Mouse (Mus musculus) small intestine, adult 2 months (tissue): Measurements from ENCODE around the gene Fhl5. TPM values are rescaled to one million over a fixed set of nuclear protein-coding genes. Genes with fewer than 3 reads are reported as not detected.
"Not testable (repeated sequence)": the region's sequence is repeated elsewhere in the genome, so short reads cannot be mapped to it uniquely, and the experiment has no call there.

ENCODE experiments used
- H3K27ac ChIP-seq: fragments of 200-500 bp; 2 replicates; pipeline ENCODE4 v1.5.1; 2012; ENCODE audit warnings: low read depth, low read length, control low read depth, inconsistent platforms; ENCODE audit not compliant: insufficient read depth
- H3K27me3 ChIP-seq: fragments of 200-500 bp; 2 replicates; pipeline ENCODE4 v1.6.1; 2012; ENCODE audit warnings: mild to moderate bottlenecking, moderate library complexity, low read length, inconsistent platforms; ENCODE audit not compliant: control insufficient read depth, insufficient read depth
- H3K36me3 ChIP-seq: fragments of 200-500 bp; 2 replicates; pipeline ENCODE4 v1.6.1; 2012; ENCODE audit warnings: mild to moderate bottlenecking, low read length, control low read depth, inconsistent platforms; ENCODE audit not compliant: control insufficient read depth, insufficient read depth
- H3K4me1 ChIP-seq: fragments of 200-500 bp; 2 replicates; pipeline ENCODE4 v1.6.1; 2012; ENCODE audit warnings: low read length, inconsistent platforms, mixed read lengths; ENCODE audit not compliant: control insufficient read depth, insufficient read depth, insufficient read length
- H3K4me3 ChIP-seq: fragments of 200-500 bp; 2 replicates; pipeline ENCODE4 v1.5.1; 2012; ENCODE audit warnings: low read depth, mild to moderate bottlenecking, control low read depth, inconsistent platforms, low read length, moderate library complexity
- CTCF ChIP-seq: fragments of 200-500 bp; IDR thresholded peaks from 2 replicates; pipeline ENCODE4 v1.5.1; 2012; ENCODE audit warnings: low read depth, mild to moderate bottlenecking, control low read depth, inconsistent platforms, low read length, moderate library complexity, mixed read lengths; ENCODE audit not compliant: insufficient replicate concordance, insufficient read length; ENCODE audit errors: extremely low read depth
- POLR2A ChIP-seq: fragments of 200-500 bp; IDR thresholded peaks from 2 replicates; pipeline ENCODE4 v1.6.1; 2012; ENCODE audit warnings: low read depth, mild to moderate bottlenecking, control low read depth, inconsistent platforms, low read length, moderate library complexity
- WGBS: fragments of 180-500 bp; shearing (Covaris S2); methylation state at CpG from one replicate; pipeline ENCODE4 v1.1.7; 2018; 5-methylcytosine and 5-hydroxymethylcytosine counted together
- polyA plus RNA-seq: library from polyadenylated mRNA; depleted of rRNA; stranded (reverse); fragments of >200 nt; gene quantifications from 2 replicates; pipeline ENCODE4 v1.2.3, GENCODE M21; 2012; rRNA removed

Fhl5 gene
- polyA plus RNA-seq = not detected in 2 replicates

GRCm38 (mm10) chr4:25242776-25243175 is at the start of gene Fhl5:
Gene Fhl5 (minus strand): TSS chr4:25242876.
- Histone ChIP-seq H3K4me3 (no peak within 1 kb of the TSS), H3K36me3 (no peaks in the 10 kb centered on the region), H3K27me3 (no peaks in the 10 kb centered on the region), H3K27ac (no peak within 1 kb of the TSS), H3K4me1 (no peaks in the 10 kb centered on the region)
- 84% methylated on average over 3 of the region's 3 CpGs for WGBS
- TF ChIP-seq POLR2A (no peak), CTCF (no peak)

- H3K27ac ChIP-seq, H3K4me3 ChIP-seq, H3K27me3 ChIP-seq, H3K4me1 ChIP-seq, H3K36me3 ChIP-seq: not testable (repeated sequence)
- 88% methylated on average over 1 of the region's 1 CpGs for WGBS
Measured at GRCm38 (mm10) chr4:25285002-25285401, 42.3 kb upstream of the Fhl5 start.

GRCm38 (mm10) chr4:25281671-25282038 is 39.0 kb upstream of the Fhl5 start, which contains the start of gene Ufl1:
Gene Ufl1 (minus strand): TSS chr4:25281821.
- H3K27ac ChIP-seq = peak within 1 kb of the TSS; percentile 86
- TF ChIP-seq POLR2A (peak; percentile 90), CTCF (no peak)
- no peaks in the 10 kb centered on the region for H3K4me1 ChIP-seq
- peaks cover 15% of the 10 kb centered on the region for H3K36me3 ChIP-seq
- no peaks in the 10 kb centered on the region for H3K27me3 ChIP-seq
- peak within 1 kb of the TSS; percentile 95 for H3K4me3 ChIP-seq
- 1% methylated on average over 30 of the region's 30 CpGs for WGBS

GRCm38 (mm10) chr4:25280938-25281670 is 38.4 kb upstream of the Fhl5 start:
- WGBS = 2% methylated on average over 32 of the region's 32 CpGs
- no peak for TF ChIP-seq POLR2A
- 0 out of 2 replicates have a peak, but pooled peaks have one; percentile 17 for TF ChIP-seq CTCF
- Histone ChIP-seq H3K27ac (peak overlapping the region; percentile 86), H3K4me1 (no peaks in the 10 kb centered on the region), H3K4me3 (peak overlapping the region; percentile 95), H3K36me3 (peaks cover 17% of the 10 kb centered on the region), H3K27me3 (no peaks in the 10 kb centered on the region)

GRCm38 (mm10) chr4:25272861-25273627 is 30.4 kb upstream of the Fhl5 start:
- 81% methylated on average over 7 of the region's 7 CpGs for WGBS
- no peak for TF ChIP-seq POLR2A
- no peak for TF ChIP-seq CTCF
- Histone ChIP-seq H3K27me3 (no peaks in the 10 kb centered on the region), H3K36me3 (peaks cover 58% of the 10 kb centered on the region), H3K27ac (no peak overlapping the region), H3K4me1 (no peaks in the 10 kb centered on the region), H3K4me3 (no peak overlapping the region)

GRCm38 (mm10) chr4:25271926-25272325 is 29.2 kb upstream of the Fhl5 start:
- WGBS = 97% methylated on average over 1 of the region's 1 CpGs
- Histone ChIP-seq H3K4me3 (no peak overlapping the region), H3K27ac (no peak overlapping the region), H3K36me3 (peaks cover 54% of the 10 kb centered on the region), H3K27me3 (no peaks in the 10 kb centered on the region), H3K4me1 (no peaks in the 10 kb centered on the region)
- TF ChIP-seq POLR2A = no peak
- no peak for TF ChIP-seq CTCF

GRCm38 (mm10) chr4:25267144-25267543 is 24.5 kb upstream of the Fhl5 start:
- no peak overlapping the region for H3K27ac ChIP-seq
- WGBS = 39% methylated on average over 3 of the region's 3 CpGs
- H3K4me3 ChIP-seq = no peak overlapping the region
- TF ChIP-seq POLR2A (no peak), CTCF (no peak)
- no peaks in the 10 kb centered on the region for H3K27me3 ChIP-seq
- H3K4me1 ChIP-seq = no peaks in the 10 kb centered on the region
- H3K36me3 ChIP-seq = peaks cover 40% of the 10 kb centered on the region
